Mouse (Mus musculus) lung, postnatal 36 days (tissue): ENCODE results near the gene 0610012G03Rik.
"Not testable (repeated sequence)": the region's sequence is repeated elsewhere in the genome, so short reads cannot be mapped to it uniquely, and the experiment has no call there.

Source experiments
- DNase-seq: peaks from one replicate; pipeline ENCODE4 v3.0.0; 2022; ENCODE audit warnings: mixed read lengths

0610012G03Rik gene

GRCm38 (mm10) chr16:31948345-31948774 is at the start of gene 0610012G03Rik, which contains the start of gene Ncbp2:
TSS of gene 0610012G03Rik (minus strand) at chr16:31948494.
TSS of gene Ncbp2 (plus strand) at chr16:31948513.
- DNase-seq, result peak; percentile 97

- DNase-seq, result no peak
Measured at GRCm38 (mm10) chr16:31996371-31996770, 48.1 kb upstream of the 0610012G03Rik start.

DNA sequence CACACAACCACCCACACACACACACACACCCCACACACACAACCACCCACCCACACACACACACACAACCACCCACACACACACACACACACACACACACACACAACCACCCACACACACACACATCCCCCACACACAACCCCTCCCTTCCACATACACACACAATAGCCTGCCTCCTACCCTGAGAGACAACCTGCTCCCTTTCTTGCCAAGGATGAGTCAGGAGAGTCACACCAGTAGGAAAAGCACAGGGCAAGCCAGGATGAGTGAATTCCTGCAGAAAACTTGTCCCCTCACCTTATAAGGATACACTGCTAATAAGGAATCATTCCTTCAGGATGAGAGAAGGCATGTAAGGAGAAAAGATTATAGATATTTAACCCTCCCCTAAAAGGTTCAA is 45.7 kb upstream of the 0610012G03Rik start:
- DNase-seq, result no peak

DNA sequence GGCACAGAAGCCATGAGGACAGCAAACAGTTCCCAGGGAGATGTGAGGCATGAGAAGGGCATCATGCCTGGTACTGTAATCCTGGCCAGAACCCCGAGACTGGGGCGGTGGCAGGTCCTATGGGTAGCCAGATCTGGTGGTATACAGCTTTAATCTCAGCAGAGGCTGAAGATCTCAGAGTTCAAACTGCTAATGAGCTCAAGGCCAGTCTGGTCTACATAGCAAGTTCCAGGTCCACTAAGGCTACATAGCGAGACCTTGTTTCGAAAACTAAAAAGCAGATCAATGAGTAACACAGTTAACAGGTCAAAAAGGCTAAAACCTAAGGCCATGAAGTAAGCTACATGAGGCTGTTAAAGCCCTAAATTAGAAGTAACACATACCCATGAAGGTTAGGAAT is 44.9 kb upstream of the 0610012G03Rik start:
- DNase-seq, result no peak

DNA sequence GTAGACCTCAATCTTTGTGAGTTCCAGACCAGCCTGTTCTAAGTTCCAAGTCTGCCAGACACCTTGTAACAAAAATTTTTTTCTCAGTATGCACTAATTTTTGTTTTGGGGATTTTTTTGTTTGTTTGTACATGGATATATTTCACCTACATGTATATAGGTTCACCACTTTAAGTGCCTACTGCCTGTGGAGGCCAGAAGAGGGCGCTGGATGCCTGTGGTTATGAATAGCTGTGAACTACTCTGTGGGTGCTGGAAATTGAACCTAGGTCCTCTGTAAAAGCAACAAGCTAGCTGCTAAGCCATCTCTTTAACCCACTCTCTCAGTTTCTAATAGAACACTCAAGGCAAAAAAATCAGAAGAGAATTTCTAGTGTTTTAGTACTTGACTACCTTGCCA is 43.7 kb upstream of the 0610012G03Rik start:
- no peak for DNase-seq

DNA sequence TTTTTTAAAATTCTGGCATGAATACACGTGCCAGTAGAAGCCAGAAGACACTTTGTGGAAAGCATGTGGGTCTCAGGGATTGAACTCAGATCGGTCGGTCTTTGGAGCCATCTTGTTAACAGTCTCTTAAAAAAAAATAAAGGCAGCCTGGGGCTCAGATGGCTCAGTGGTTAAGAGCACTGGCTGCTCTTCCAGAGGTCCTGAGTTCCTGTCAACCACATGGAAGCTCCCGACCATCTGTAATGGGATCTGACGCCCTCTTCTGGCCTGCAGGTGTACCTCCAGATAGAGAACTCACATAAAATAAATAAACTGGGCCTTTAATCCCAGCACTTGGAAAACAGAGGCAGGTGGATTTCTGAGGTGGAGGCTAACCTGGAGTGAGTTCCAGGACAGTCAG is 32.7 kb upstream of the 0610012G03Rik start:
- DNase-seq, result no peak

- no peak for DNase-seq
Measured at GRCm38 (mm10) chr16:31979501-31979900, 31.2 kb upstream of the 0610012G03Rik start.

GRCm38 (mm10) chr16:31975258-31975657 is 27.0 kb upstream of the 0610012G03Rik start:
- no peak for DNase-seq

DNA sequence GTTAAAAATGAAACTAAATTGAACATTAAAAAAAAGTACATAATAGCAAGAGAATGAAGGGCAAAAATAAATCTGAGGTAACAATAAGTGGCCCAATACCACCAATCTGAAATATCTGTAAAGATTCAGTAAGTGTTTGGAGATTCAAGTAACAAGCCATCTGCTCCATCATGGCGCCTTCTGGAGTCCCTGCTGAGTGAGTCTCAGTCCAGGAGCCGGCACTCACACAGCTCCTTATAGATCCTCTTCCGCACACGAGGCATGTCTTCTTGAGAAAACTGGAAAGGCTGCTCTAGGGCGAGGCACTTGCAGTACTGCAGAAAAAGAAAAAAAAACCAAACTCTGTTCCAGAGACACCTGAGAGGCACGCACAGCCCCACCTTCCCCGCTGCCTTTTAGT is 14.9 kb upstream of the 0610012G03Rik start:
- DNase-seq, result no peak

DNA sequence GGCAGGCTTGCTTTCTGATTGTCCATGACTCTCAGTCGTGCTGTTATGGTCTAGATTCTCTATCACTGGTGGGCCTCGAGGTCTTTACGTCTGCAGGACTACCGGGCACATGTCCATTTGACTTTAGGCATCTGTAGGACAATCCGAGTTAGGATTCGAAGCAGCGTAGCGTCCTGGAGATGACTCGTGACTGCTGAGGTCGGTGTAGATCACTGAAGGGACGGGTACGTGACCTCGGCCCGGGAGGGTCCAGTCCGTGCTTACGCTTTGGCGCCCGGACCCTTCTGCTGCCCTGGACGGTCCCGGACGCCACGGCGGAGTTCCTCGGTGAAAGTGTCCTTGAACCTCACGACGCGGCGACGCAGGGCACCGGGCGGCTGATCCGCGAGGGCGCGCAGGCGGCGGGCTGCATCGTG is 385 bp downstream of the 0610012G03Rik start:
- no peak for DNase-seq

- no peak for DNase-seq
Measured at GRCm38 (mm10) chr16:31947333-31947732, 961 bp downstream of the 0610012G03Rik start.

DNA sequence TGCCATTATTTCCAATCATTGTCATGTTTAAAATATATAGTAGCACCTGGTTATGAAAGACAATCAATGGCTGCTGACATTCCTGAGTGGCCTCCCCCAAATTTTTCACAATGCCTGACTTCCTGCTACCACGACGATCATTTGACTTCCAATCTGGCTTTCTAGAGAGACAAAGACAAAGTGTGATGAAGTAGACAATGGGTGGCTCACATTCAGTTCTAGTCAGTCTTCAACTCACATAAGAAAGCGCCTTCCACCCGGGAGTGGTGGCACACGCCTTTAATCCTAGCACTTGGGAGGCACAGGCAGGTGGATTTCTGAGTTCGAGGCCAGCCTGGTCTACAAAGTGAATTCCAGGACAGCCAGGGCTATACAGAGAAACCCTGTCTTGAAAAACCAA is 2.3 kb downstream of the 0610012G03Rik start:
- DNase-seq, result not testable (repeated sequence)

DNA sequence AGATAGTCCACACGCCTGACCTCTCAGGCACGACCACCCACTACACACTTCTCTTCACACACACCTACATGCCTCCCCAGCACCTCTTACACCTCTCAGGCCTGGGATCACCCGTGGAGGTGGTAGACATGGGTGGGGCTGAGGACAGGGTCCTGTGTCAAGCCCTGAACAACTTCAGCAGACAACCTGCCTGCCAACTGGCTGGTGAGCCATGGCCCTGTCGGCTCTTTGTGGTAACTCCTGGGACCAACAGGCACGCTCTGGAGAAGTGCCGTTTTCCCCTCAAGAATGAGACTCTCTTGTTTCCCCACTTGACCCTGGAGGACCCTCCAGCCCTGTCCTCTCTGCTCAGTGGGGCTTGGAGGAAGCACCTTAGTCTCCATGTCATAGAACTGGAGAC is 2.9 kb downstream of the 0610012G03Rik start:
- no peak for DNase-seq

DNA sequence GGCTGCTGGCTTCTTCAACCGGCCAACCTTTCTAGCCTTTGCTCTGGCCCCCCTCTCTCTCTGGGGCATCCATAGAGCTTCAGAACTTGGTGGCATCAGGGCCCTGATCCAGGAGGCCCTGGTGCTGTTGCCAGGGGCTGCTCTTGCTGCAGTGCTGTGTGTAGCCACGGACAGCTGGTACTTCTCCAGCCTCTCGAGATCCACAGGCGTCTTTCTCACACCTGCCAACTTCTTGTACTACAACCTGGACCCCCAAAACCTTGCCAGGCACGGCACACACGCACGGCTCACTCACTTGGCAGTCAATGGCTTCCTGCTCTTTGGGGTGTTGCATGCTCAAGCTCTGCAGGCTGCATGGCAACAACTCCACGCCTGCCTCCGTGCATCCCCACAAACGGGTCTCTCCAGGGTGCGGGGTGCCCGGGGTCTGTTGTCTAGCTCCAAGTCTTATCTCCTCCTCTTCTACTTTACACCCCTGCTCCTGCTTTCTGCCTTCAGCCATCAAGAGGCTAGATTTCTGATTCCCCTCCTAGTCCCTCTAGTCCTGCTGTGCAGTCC is 3.5 kb downstream of the 0610012G03Rik start:
- DNase-seq, result no peak

DNA sequence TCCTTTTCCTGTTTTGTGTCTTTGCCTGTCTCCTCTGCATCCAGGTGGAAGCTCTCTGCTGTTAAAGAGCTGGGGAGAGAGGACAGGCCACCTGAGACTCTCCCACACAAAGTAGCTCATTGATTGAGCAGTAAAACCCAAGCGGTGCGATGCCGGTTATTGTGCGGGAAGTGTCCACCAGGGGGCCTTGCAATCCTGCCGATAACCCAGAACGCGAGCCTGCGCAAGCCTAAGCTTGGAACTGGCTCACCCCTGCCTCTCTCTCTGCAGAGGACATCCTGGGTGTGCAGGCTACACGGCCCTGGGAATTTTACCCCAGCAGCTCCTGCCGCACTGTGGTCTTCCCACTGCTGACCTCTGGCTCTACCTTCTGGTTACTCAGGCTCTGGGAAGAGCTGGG is 4.3 kb downstream of the 0610012G03Rik start:
- peak; percentile 84 for DNase-seq

GRCm38 (mm10) chr16:31940586-31940985 is 7.7 kb downstream of the 0610012G03Rik start:
- no peak for DNase-seq

- DNase-seq, result no peak
Measured at GRCm38 (mm10) chr16:31938856-31939255, 9.4 kb downstream of the 0610012G03Rik start.

DNA sequence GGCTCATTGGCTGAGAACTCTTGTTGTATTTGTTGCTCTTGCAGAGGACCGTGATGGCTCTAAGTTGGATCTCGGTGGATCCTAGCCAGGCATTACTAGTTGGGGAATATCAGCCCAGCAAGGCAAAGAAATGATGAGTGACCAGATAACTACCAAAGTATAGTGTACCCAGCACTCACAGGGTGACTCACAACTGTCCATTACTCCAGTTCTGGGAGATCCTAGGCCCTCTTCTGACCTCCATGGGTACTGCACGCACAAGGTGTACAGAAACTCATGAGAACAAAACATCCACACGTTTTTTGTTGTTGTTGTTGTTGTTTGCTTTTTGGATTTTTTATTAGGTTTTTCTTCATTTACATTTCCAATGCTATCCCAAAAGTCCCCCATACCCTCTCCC is 11.7 kb downstream of the 0610012G03Rik start:
- DNase-seq, result no peak

DNA sequence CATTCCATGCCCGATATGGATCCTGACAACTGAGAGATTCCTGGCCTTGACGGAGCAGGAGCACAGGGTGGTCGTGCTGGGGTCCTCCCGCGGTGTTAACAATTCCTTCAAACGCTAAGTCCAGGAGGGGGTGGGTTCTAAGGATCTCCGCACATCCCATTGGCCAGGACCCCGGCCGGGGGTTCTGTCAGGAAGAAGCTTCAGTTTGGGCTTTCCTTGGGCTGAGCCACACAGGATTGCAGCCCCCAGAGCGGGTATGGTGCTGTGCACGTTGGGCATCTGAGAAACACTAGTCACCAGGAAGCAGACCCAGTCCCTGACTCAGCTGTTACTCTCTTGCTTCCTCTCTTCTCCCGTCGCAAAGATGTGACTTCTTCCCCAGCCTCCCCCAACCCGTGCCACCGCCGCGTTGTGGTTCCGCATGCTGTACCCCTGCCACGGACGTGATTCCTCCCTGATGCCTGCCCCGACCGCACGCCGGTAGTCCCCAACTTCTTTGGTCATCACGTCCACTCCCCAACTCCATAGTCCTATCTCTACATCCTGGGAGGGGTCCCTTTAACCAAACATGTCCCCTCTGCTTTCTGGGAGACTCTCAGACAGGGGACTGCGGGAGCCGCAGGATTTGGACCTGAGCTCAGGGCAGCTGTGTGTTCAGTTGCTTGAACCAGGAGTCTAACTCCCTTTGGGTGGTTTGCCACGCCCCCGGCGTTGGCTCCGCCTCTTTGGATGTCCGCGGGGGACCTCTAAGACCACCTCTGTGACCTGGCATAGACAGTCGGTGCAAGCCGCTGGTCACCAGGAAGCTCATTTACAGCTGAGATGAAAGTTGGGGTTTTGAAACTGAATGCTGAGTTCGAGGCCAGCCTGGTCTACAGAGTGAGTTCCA is 13.0 kb downstream of the 0610012G03Rik start:
- no peak for DNase-seq

GRCm38 (mm10) chr16:31934550-31935010 is 13.7 kb downstream of the 0610012G03Rik start:
- DNase-seq, result no peak

- DNase-seq, result peak; percentile 25
Measured at GRCm38 (mm10) chr16:31933751-31934549, 14.3 kb downstream of the 0610012G03Rik start, which contains the start of gene Pigz. TSS of gene Pigz (plus strand) at chr16:31933851.

DNA sequence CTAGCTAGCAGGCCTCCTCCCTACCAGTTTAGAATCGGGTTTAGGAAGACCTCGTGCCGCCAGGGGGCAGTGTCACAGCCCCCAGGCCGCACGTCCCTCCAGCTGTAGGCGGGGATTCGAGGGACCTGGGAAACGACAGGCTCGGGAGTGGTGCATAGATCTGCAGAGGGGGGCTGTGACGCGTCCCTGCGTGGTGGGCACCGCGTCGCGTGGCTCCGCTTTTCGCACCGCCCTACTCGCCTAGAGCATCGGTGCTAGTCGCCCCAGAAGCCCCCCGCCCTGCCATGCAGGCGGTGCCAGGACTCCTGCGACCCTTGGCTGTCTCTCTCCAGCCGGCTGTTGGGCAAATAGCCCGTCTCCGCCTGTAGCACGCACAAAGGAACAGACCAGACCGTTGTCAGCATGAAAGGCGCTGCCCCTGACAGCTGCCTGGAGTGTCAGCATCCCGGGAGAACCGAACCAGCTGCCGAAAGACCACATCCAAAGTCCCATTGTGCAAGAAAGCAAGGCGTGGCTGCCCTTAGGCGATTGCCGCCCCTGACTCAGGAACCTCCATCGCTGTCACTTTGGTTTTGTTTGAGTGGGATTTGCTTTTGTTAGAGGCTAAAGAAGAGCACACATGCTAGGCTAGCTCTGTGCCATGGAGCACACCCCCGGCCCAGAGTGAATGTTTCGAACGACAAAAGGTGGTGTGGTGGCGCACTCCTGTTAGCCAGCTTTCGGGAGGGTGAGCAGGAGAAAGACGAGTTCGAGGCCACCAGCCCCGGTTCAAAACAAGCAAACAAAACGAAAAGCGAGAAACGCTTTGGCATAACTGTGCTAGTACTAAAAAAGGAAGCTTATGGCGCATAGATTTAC is 15.2 kb downstream of the 0610012G03Rik start:
- DNase-seq, result peak; percentile 90
